18 mouse cellular contexts compared by ENCODE assay signal in genomic region chr11:6038929-6039328, GRCm38 (mm10). TPM values are rescaled to one million over a fixed set of nuclear protein-coding genes. Genes with fewer than 3 reads are reported as not detected.
DNase-seq lines count a peak whose midpoint lies in the region; ATAC-seq and TF ChIP-seq lines count a peak whose summit lies in the region.
"Had no signal": no experiment of that assay in that cellular context is flagged by ENCODE, and none has a peak within 500 bp of the region (broad histone marks: within the 10 kb centered on the region; RNA-seq: fewer than 3 reads in every experiment).

No protein-coding gene starts in this region.

- H3K9me3 ChIP-seq in forebrain, embryonic 15.5 days = no peaks in the 10 kb centered on the region
- no peaks in the 10 kb centered on the region for H3K9me3 ChIP-seq in midbrain, postnatal 0 days (ENCODE audit: low read length)
- H3K9me3 ChIP-seq: heart, embryonic 10.5 days; liver, embryonic 13.5 days; stomach, embryonic 15.5 days had no signal

- H3K27ac ChIP-seq in layer of hippocampus, adult 2 months = peak overlapping the region; percentile 81
- peak overlapping the region; percentile 92 for H3K27ac ChIP-seq in forebrain, embryonic 15.5 days (replicated peaks)
- H3K27ac ChIP-seq in midbrain, postnatal 0 days (ENCODE audit: low read depth, low read length) = no peak overlapping the region
- H3K27ac ChIP-seq in thymus, adult 2 months (ENCODE audit: control insufficient read depth, insufficient read depth, low read length) = no peak overlapping the region
- H3K27ac ChIP-seq: heart, embryonic 10.5 days; liver, embryonic 13.5 days; stomach, embryonic 15.5 days had no signal

- H3K4me2 ChIP-seq in forebrain, embryonic 15.5 days (replicated peaks) = no peak overlapping the region
- H3K4me2 ChIP-seq in midbrain, postnatal 0 days (ENCODE audit: low read depth, low read length, poor library complexity, severe bottlenecking) = no peak overlapping the region
- H3K4me2 ChIP-seq: liver, embryonic 13.5 days; stomach, embryonic 15.5 days had no signal

- H3K9ac ChIP-seq in forebrain, embryonic 15.5 days (replicated peaks) = no peak overlapping the region
- H3K9ac ChIP-seq in midbrain, postnatal 0 days (replicated peaks; ENCODE audit: low read length, poor library complexity, severe bottlenecking) = no peak overlapping the region
- H3K9ac ChIP-seq: liver, embryonic 13.5 days; stomach, embryonic 15.5 days had no signal

- H3K27me3 ChIP-seq in forebrain, embryonic 15.5 days = no peaks in the 10 kb centered on the region
- no peaks in the 10 kb centered on the region for H3K27me3 ChIP-seq in midbrain, postnatal 0 days (ENCODE audit: insufficient read depth, low read length)
- no peaks in the 10 kb centered on the region for H3K27me3 ChIP-seq in thymus, adult 2 months (ENCODE audit: control insufficient read depth, insufficient read depth, low read length)
- H3K27me3 ChIP-seq: liver, embryonic 13.5 days; stomach, embryonic 15.5 days had no signal

- 25% methylated on average over 7 of the region's 7 CpGs for WGBS in forebrain, embryonic 15.5 days
- 44% methylated on average over 7 of the region's 7 CpGs for WGBS in midbrain, postnatal 0 days
- WGBS in thymus, adult 2 months = 84% methylated on average over 7 of the region's 7 CpGs

- no peak for DNase-seq in layer of hippocampus, adult 2 months (ENCODE audit: low spot score in 2 of 2)
- no peak for DNase-seq in layer of hippocampus, adult 11-12 months (ENCODE audit: low spot score)
- DNase-seq in WW6 (ENCODE audit: low read depth, low spot score) = peak; percentile 54
- peak; percentile 1 for DNase-seq in midbrain, postnatal 0 days (ENCODE audit: low spot score)
- no peak for DNase-seq in retina, postnatal 1 day
- no peak for DNase-seq in natural killer cell, adult 2 months (ENCODE audit: low spot score in 2 of 2)
- DNase-seq in thymus, adult 2 months = no peak
- DNase-seq: cerebellum, adult 8-10 months; kidney, adult 11 months; left cerebral cortex, postnatal 4 days; liver, embryonic 13.5 days; spleen, adult 18-20 months; thymus, postnatal 14 days had no signal

- peak; percentile 51 for ATAC-seq in forebrain, embryonic 15.5 days (replicated peaks)
- no peak for ATAC-seq in midbrain, postnatal 0 days (ENCODE audit: low FRiP score)
- ATAC-seq: lung, postnatal 0 days had no signal

- TF ChIP-seq POLR2A in thymus, adult 2 months (IDR thresholded peaks at IDR 0.05; ENCODE audit: control insufficient read depth, extremely low read depth, insufficient read depth, low read length, poor library complexity) = no peak

- peak overlapping the region; percentile 13; the same call in 1 of the 2 replicates for H3K4me3 ChIP-seq in layer of hippocampus, adult 2 months
- H3K4me3 ChIP-seq in forebrain, embryonic 15.5 days = no peak overlapping the region
- H3K4me3 ChIP-seq in midbrain, postnatal 0 days (ENCODE audit: low read depth, low read length) = no peak overlapping the region
- no peak overlapping the region for H3K4me3 ChIP-seq in thymus, adult 2 months (ENCODE audit: control insufficient read depth, insufficient read depth, low read length)
- H3K4me3 ChIP-seq: heart, embryonic 10.5 days; liver, embryonic 13.5 days; myocyte; stomach, embryonic 15.5 days had no signal

- TF ChIP-seq CTCF in layer of hippocampus, adult 2 months (conservative IDR thresholded peaks at IDR 0.05) = no peak
- no peak for TF ChIP-seq CTCF in midbrain, postnatal 0 days (IDR thresholded peaks at IDR 0.05)
- no peak for TF ChIP-seq CTCF in thymus, adult 2 months (IDR thresholded peaks at IDR 0.05; ENCODE audit: borderline replicate concordance, control insufficient read depth, extremely low read depth, insufficient read depth, low read length, poor library complexity)

- peaks cover 22% of the 10 kb centered on the region for H3K4me1 ChIP-seq in forebrain, embryonic 15.5 days
- no peaks in the 10 kb centered on the region for H3K4me1 ChIP-seq in midbrain, postnatal 0 days (ENCODE audit: insufficient read depth, low read length)
- H3K4me1 ChIP-seq in thymus, adult 2 months (replicated peaks; ENCODE audit: control insufficient read depth, insufficient read depth, low read length) = no peaks in the 10 kb centered on the region
- H3K4me1 ChIP-seq: heart, embryonic 10.5 days; liver, embryonic 13.5 days; stomach, embryonic 15.5 days had no signal

- H3K36me3 ChIP-seq in forebrain, embryonic 15.5 days = no peaks in the 10 kb centered on the region
- H3K36me3 ChIP-seq in midbrain, postnatal 0 days (ENCODE audit: insufficient read depth, low read length) = no peaks in the 10 kb centered on the region
- H3K36me3 ChIP-seq in thymus, adult 2 months (ENCODE audit: control insufficient read depth, insufficient read depth, low read length) = no peaks in the 10 kb centered on the region
- H3K36me3 ChIP-seq: heart, embryonic 10.5 days; liver, embryonic 13.5 days; stomach, embryonic 15.5 days had no signal

RNA-seq across cellular contexts. Expression of gene Camk2b, which starts 27.2 kb away (rescaled TPM):
- total RNA-seq in layer of hippocampus, adult 2 months (2021) = 1,000 to 10,000 TPM; 1,149 to 1,215 TPM
- 119 and 121 TPM in 2 replicates for polyA plus RNA-seq in forebrain, embryonic 15.5 days (2015; fragmentation: Nextera tagmentation; extraction: Ambion mirVana)
- total RNA-seq in midbrain, postnatal 0 days (2014; rRNA removed) = 195 and 225 TPM in 2 replicates
- 199 and 208 TPM in 2 replicates for polyA plus RNA-seq in midbrain, postnatal 0 days (2015; fragmentation: Nextera tagmentation; extraction: Ambion mirVana)
- 6.0 and 9.0 TPM in 2 replicates for polyA plus RNA-seq in thymus, adult 2 months (2012; rRNA removed)

Comparison
In these comparisons a context has a peak if more than half of its experiments do, and no peak if none do; other contexts are left out.
1. DNase-seq: peak in WW6 (single experiment) and midbrain, postnatal 0 days (single experiment); none in layer of hippocampus, adult 2 months (0 of 2), layer of hippocampus, adult 11-12 months (single experiment), retina, postnatal 1 day (single experiment), natural killer cell, adult 2 months (0 of 2) and thymus, adult 2 months (single experiment).
2. H3K27ac ChIP-seq: peak in layer of hippocampus, adult 2 months (single experiment) and forebrain, embryonic 15.5 days (single experiment); none in midbrain, postnatal 0 days (single experiment) and thymus, adult 2 months (single experiment).
3. RNA of gene Camk2b, which starts 27.2 kb away (polyA plus RNA-seq): 199 to 208 TPM in midbrain, postnatal 0 days and 119 to 121 TPM in forebrain, embryonic 15.5 days; 6.0 to 9.0 TPM in thymus, adult 2 months; every median in the first group is over 10 times any median in the second.